Mouse (Mus musculus): Measurements from ENCODE around the gene 1700008P02Rik.
"Not testable (repeated sequence)": the region's sequence is repeated elsewhere in the genome, so short reads cannot be mapped to it uniquely, and the experiment has no call there.

The 1700008P02Rik gene

GRCm38 (mm10) chr3:6620343-6620742 is at the start of gene 1700008P02Rik:
Gene 1700008P02Rik (minus strand): TSS chr3:6620443.
- no peak for DNase-seq (ENCODE audit: low spot score)

- no peak for DNase-seq (ENCODE audit: low spot score)
Observed at GRCm38 (mm10) chr3:6649411-6649810, 29.2 kb upstream of the 1700008P02Rik start.

GRCm38 (mm10) chr3:6638151-6638550 is 17.9 kb upstream of the 1700008P02Rik start:
- DNase-seq (ENCODE audit: low spot score), result not testable (repeated sequence)

GRCm38 (mm10) chr3:6634256-6634655 is 14.0 kb upstream of the 1700008P02Rik start:
- DNase-seq (ENCODE audit: low spot score), result no peak

- no peak for DNase-seq (ENCODE audit: low spot score)
Observed at GRCm38 (mm10) chr3:6617881-6618280, 2.4 kb downstream of the 1700008P02Rik start.
